Mouse (Mus musculus) right cerebral cortex, postnatal 14 days (tissue): Measurements from ENCODE around the gene Aoah.
A peak's percentile ranks its signal among the peaks of the same experiment; 100 is the strongest.

ENCODE experiments used
- DNase-seq: peaks from one replicate; pipeline ENCODE4 v3.0.0; 2022

Aoah gene

GRCm38 (mm10) chr13:20793901-20794300 is at the start of gene Aoah:
Aoah (plus strand) TSS chr13:20794113.
- DNase-seq = no peak

- DNase-seq = no peak
These were observed 39.1 kb upstream of the Aoah start for GRCm38 (mm10) chr13:20754843-20755242.

GRCm38 (mm10) chr13:20783648-20784047 is 10.3 kb upstream of the Aoah start:
- no peak for DNase-seq

GRCm38 (mm10) chr13:20784060-20784459 is 9.9 kb upstream of the Aoah start:
- no peak for DNase-seq

GRCm38 (mm10) chr13:20785960-20786359 is 8.0 kb upstream of the Aoah start:
- DNase-seq = no peak

GRCm38 (mm10) chr13:20786825-20787245 is 7.1 kb upstream of the Aoah start:
- DNase-seq = no peak

- DNase-seq = no peak
These were observed 6.0 kb upstream of the Aoah start for GRCm38 (mm10) chr13:20787952-20788351.

- no peak for DNase-seq
These were observed 2.7 kb downstream of the Aoah start for GRCm38 (mm10) chr13:20796651-20797050.

- DNase-seq = no peak
These were observed 4.6 kb downstream of the Aoah start for GRCm38 (mm10) chr13:20798536-20798935.

- no peak for DNase-seq
These were observed 5.9 kb downstream of the Aoah start for GRCm38 (mm10) chr13:20799772-20800171.

GRCm38 (mm10) chr13:20800569-20800968 is 6.7 kb downstream of the Aoah start:
- DNase-seq = no peak

GRCm38 (mm10) chr13:20811782-20812406 is 18.0 kb downstream of the Aoah start:
- DNase-seq = no peak

- no peak for DNase-seq
These were observed 22.5 kb downstream of the Aoah start for GRCm38 (mm10) chr13:20816385-20816784.

- no peak for DNase-seq
These were observed 26.9 kb downstream of the Aoah start for GRCm38 (mm10) chr13:20820712-20821328.

GRCm38 (mm10) chr13:20828728-20829127 is 34.8 kb downstream of the Aoah start:
- no peak for DNase-seq

- DNase-seq = no peak
These were observed 35.4 kb downstream of the Aoah start for GRCm38 (mm10) chr13:20829181-20829900.

GRCm38 (mm10) chr13:20855893-20856292 is 62.0 kb downstream of the Aoah start:
- no peak for DNase-seq

- no peak for DNase-seq
These were observed 105.5 kb downstream of the Aoah start for GRCm38 (mm10) chr13:20899372-20899771.

- peak; percentile 43 for DNase-seq
These were observed 106.6 kb downstream of the Aoah start for GRCm38 (mm10) chr13:20900396-20900971.

- no peak for DNase-seq
These were observed 107.1 kb downstream of the Aoah start for GRCm38 (mm10) chr13:20900972-20901457.

GRCm38 (mm10) chr13:20901634-20902135 is 107.8 kb downstream of the Aoah start:
- DNase-seq = no peak

GRCm38 (mm10) chr13:20904118-20904517 is 110.2 kb downstream of the Aoah start:
- DNase-seq = no peak

- DNase-seq = no peak
These were observed 111.3 kb downstream of the Aoah start for GRCm38 (mm10) chr13:20905195-20905594.
